Mouse (Mus musculus) right cerebral cortex, postnatal 14 days (tissue): ENCODE measurements at regions not wholly inside any gene's neighbourhood (a gene's known extent, or its start where the extent isn't known, plus 50 kb on each side); places are given as distances from the start of the nearest gene placed in this dataset.
"Not testable (repeated sequence)": the region's sequence is repeated elsewhere in the genome, so short reads cannot be mapped to it uniquely, and the experiment has no call there.

Experiments
- DNase-seq: peaks from one replicate; pipeline ENCODE4 v3.0.0; 2022

DNA sequence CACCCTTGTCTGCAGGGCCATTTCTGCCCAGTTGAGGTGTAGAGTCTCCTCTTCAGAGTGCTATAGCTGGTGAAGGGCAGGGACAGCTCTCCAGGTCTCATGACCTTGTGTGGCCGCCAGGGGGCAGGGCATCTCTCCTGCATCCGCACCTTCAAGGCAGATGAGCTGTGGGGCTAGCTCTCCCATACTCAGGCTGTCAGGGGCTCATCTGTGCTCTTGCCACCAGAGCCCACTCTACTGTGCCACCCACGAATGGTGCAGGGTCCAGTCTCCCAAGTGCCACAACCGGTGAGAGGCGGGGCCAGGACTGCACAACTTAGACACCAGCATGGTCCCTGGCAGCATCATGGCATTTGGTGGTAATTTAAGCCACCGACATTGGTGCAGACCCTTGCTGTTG, 111.3 kb downstream of the Syt10 start:
- DNase-seq: peak; percentile 32

DNA sequence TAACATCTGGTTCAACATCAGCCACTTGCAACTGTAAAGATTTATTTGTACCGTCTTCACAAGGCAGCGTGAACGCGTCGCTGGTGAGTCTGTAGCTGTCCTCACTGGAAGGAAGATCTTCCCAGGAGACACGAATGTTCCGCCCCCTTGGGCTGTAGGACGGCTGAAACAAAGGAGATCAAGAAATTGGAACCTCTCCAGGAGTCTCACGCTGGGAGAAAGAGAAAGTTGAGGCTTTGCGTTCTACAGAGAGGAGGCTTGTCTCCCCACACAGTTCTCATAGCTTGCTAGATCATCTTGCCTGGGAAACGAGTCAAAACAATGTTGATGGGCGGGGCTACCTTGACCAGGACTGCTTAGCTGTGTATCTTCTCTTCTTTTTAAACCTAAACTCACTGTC, 117.3 kb downstream of the Syt10 start:
- no peak for DNase-seq

DNA sequence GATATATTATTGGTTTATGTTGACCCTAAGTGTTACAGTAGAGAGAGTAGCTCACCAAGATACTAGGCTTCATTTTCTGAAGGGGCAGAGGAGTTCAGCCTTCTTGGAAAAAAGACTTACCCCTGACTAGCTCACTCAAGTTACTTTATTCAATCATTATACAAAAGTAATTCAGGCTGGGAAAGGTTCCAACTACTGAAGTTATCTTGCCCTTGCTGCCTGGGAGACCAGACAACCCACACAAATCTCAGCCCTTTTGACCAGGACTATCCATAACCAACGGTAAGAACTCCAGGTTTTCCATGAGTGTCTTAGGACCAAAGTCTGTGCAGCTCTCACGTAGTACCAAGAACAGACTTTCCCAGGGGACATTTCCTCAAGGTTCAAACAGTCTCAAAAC, 105.5 kb upstream of the Rabl2 start:
- DNase-seq: no peak

DNA sequence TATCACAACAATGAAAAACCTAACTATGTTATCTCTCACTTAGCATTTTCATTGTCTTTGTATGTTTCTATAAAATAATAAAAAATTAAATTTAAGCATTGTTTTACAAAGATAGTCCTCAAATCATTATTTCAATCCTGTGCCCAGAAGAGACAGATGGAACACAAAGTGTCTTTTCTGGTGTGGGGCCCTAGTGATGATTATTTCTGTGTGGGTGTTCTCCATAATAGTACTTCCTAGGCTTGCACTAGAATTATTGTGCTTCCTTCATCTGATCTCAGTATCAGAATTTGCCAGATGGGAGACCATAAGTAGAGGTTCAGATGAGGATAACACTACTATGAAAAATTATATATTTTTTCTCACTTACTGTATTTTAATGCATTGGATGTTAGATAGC, 84.6 kb upstream of the Rabl2 start:
- DNase-seq: no peak

DNA sequence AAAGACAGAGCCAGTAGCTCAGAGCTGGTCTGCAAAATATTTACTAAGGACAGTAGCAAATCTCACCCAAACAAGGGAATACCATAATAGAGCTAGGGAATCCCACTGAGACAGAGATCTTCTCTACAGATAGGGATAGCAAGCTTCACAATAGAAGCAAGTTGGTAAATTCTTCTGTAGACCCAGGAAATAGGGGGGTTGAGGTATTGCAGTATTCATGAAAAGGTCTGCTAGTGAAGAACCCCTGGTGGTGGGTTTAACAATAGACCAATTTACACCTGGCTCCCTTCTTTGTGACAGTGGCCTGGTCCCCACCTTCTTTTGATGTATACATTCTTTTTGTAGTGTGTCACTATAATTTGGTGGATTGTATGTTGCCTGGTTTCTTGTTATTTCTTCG, 64.8 kb upstream of the Rabl2 start:
- DNase-seq: not testable (repeated sequence)
